Mouse (Mus musculus): Measurements from ENCODE around the gene Cdc42se2.

DNA sequence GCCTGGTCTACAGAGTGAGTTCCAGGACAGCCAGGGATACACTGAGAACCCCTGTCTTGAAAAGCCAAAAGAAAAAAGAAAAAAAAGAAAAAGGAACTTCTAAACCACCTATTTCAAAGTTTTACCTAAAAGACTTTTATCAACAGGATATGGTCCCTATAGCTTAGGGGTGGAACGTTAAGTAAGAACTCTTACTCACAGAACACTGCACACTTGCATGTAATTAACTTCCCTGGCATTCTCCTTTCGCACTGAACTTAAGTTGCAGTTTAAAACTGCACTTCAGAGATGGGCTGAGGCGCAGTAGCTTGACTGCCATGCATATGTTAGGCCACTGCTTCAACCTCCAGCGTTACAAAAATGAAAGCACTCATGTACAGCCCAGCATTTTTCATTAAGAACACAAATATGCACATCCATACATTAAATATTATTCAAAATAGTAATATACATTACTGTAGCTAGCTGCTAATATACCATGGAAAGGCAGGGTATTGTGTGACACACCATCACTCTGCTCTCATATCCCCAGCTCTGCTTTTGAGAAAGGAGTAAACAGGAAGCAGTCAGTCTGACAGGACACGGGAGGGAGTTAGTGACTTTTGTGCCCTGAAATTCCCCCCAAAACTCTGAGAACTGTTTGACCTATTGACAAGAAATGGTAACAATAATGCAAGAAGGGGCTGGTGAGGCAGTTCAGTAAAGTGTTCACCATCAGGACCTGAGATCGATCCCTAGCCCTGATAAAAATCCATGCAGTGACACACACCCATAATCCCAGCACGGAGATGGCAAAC, 13.0 kb downstream of the Cdc42se2 start:
- TF ChIP-seq CTCF (IDR thresholded peaks at IDR 0.05; ENCODE audit: borderline replicate concordance, extremely low read depth, insufficient read depth, insufficient read length) (no peak), POLR2A (IDR thresholded peaks at IDR 0.05; ENCODE audit: borderline replicate concordance, extremely low read depth, insufficient read depth, insufficient read length, poor library complexity, severe bottlenecking) (no peak)

All from brain, embryonic 14.5 days (tissue).